Mouse (Mus musculus): Measurements from ENCODE around the gene 2010003K11Rik. TPM values are rescaled to one million over a fixed set of nuclear protein-coding genes. Genes with fewer than 3 reads are reported as not detected.

2010003K11Rik gene
- polyA plus RNA-seq, 1 experiment from 2014 or later = not detected

- no peak overlapping the region for H3K9ac ChIP-seq (ENCODE audit: low read depth, low read length)
- H3K4me1 ChIP-seq (ENCODE audit: control insufficient read depth, insufficient read depth, low read length) = no peaks in the 10 kb centered on the region
- no peak overlapping the region for H3K4me2 ChIP-seq (ENCODE audit: low read length)
- WGBS = 78% methylated on average over 10 of the region's 10 CpGs
- ATAC-seq = no peak
- H3K36me3 ChIP-seq (ENCODE audit: control insufficient read depth, insufficient read depth, low read length) = no peaks in the 10 kb centered on the region
- no peaks in the 10 kb centered on the region for H3K27me3 ChIP-seq (ENCODE audit: control insufficient read depth, insufficient read depth, low read depth, low read length)
- no peak overlapping the region for H3K4me3 ChIP-seq (ENCODE audit: low read depth, low read length)
- no peaks in the 10 kb centered on the region for H3K9me3 ChIP-seq (replicated peaks; ENCODE audit: control insufficient read depth, low read length, poor library complexity, severe bottlenecking)
- no peak overlapping the region for H3K27ac ChIP-seq (ENCODE audit: low read length)
Observed at GRCm38 (mm10) chr19:4491080-4491695, 7.2 kb downstream of the 2010003K11Rik start.

- no peak overlapping the region for H3K4me3 ChIP-seq (ENCODE audit: low read depth, low read length)
- no peaks in the 10 kb centered on the region for H3K4me1 ChIP-seq (ENCODE audit: control insufficient read depth, insufficient read depth, low read length)
- H3K9ac ChIP-seq (ENCODE audit: low read depth, low read length) = no peak overlapping the region
- no peak for ATAC-seq
- no peak overlapping the region for H3K27ac ChIP-seq (ENCODE audit: low read length)
- 63% methylated on average over 2 of the region's 2 CpGs for WGBS
- no peaks in the 10 kb centered on the region for H3K27me3 ChIP-seq (ENCODE audit: control insufficient read depth, insufficient read depth, low read depth, low read length)
- H3K4me2 ChIP-seq (ENCODE audit: low read length) = no peak overlapping the region
- H3K36me3 ChIP-seq (ENCODE audit: control insufficient read depth, insufficient read depth, low read length) = no peaks in the 10 kb centered on the region
- H3K9me3 ChIP-seq (replicated peaks; ENCODE audit: control insufficient read depth, low read length, poor library complexity, severe bottlenecking) = no peaks in the 10 kb centered on the region
Observed at GRCm38 (mm10) chr19:4487877-4488276, 10.5 kb downstream of the 2010003K11Rik start.

- H3K4me1 ChIP-seq (ENCODE audit: control insufficient read depth, insufficient read depth, low read length) = no peaks in the 10 kb centered on the region
- H3K36me3 ChIP-seq (ENCODE audit: control insufficient read depth, insufficient read depth, low read length) = no peaks in the 10 kb centered on the region
- H3K27ac ChIP-seq (ENCODE audit: low read length) = no peak overlapping the region
- ATAC-seq = no peak
- H3K4me2 ChIP-seq (ENCODE audit: low read length) = no peak overlapping the region
- no peak overlapping the region for H3K9ac ChIP-seq (ENCODE audit: low read depth, low read length)
- WGBS = 60% methylated on average over 5 of the region's 5 CpGs
- no peak overlapping the region for H3K4me3 ChIP-seq (ENCODE audit: low read depth, low read length)
- H3K9me3 ChIP-seq (replicated peaks; ENCODE audit: control insufficient read depth, low read length, poor library complexity, severe bottlenecking) = no peaks in the 10 kb centered on the region
- no peaks in the 10 kb centered on the region for H3K27me3 ChIP-seq (ENCODE audit: control insufficient read depth, insufficient read depth, low read depth, low read length)
Observed at GRCm38 (mm10) chr19:4485006-4485405, 13.4 kb downstream of the 2010003K11Rik start.

- no peak overlapping the region for H3K4me3 ChIP-seq (ENCODE audit: low read depth, low read length)
- H3K4me1 ChIP-seq (ENCODE audit: control insufficient read depth, insufficient read depth, low read length) = 0 out of 2 replicates have a peak, but pooled peaks cover 1% of the 10 kb centered on the region
- no peak overlapping the region for H3K4me2 ChIP-seq (ENCODE audit: low read length)
- no peak for ATAC-seq
- H3K9me3 ChIP-seq (replicated peaks; ENCODE audit: control insufficient read depth, low read length, poor library complexity, severe bottlenecking) = no peaks in the 10 kb centered on the region
- no peak overlapping the region for H3K27ac ChIP-seq (ENCODE audit: low read length)
- WGBS = 93% methylated on average over 3 of the region's 3 CpGs
- H3K27me3 ChIP-seq (ENCODE audit: control insufficient read depth, insufficient read depth, low read depth, low read length) = no peaks in the 10 kb centered on the region; the same call in 1 of the 2 replicates
- no peaks in the 10 kb centered on the region for H3K36me3 ChIP-seq (ENCODE audit: control insufficient read depth, insufficient read depth, low read length)
- no peak overlapping the region for H3K9ac ChIP-seq (ENCODE audit: low read depth, low read length)
Observed at GRCm38 (mm10) chr19:4482111-4482859, 16.1 kb downstream of the 2010003K11Rik start.

GRCm38 (mm10) chr19:4481326-4481725, 17.1 kb downstream of the 2010003K11Rik start:
- H3K4me2 ChIP-seq (ENCODE audit: low read length) = no peak overlapping the region
- no peak overlapping the region for H3K4me3 ChIP-seq (ENCODE audit: low read depth, low read length)
- no peak overlapping the region for H3K27ac ChIP-seq (ENCODE audit: low read length)
- WGBS = 68% methylated on average over 4 of the region's 4 CpGs
- H3K27me3 ChIP-seq (ENCODE audit: control insufficient read depth, insufficient read depth, low read depth, low read length) = no peaks in the 10 kb centered on the region; the same call in 1 of the 2 replicates
- H3K4me1 ChIP-seq (ENCODE audit: control insufficient read depth, insufficient read depth, low read length) = peaks cover 4% of the 10 kb centered on the region; the same call in 1 of the 2 replicates
- no peak for ATAC-seq
- H3K9me3 ChIP-seq (replicated peaks; ENCODE audit: control insufficient read depth, low read length, poor library complexity, severe bottlenecking) = no peaks in the 10 kb centered on the region
- no peak overlapping the region for H3K9ac ChIP-seq (ENCODE audit: low read depth, low read length)
- H3K36me3 ChIP-seq (ENCODE audit: control insufficient read depth, insufficient read depth, low read length) = no peaks in the 10 kb centered on the region

- Histone ChIP-seq H3K27me3 (ENCODE audit: control insufficient read depth, insufficient read depth, low read depth, low read length) (peaks cover 7% of the 10 kb centered on the region), H3K27ac (ENCODE audit: low read length) (no peak overlapping the region), H3K4me1 (ENCODE audit: control insufficient read depth, insufficient read depth, low read length) (peaks cover 4% of the 10 kb centered on the region; the same call in 1 of the 2 replicates), H3K9me3 (replicated peaks; ENCODE audit: control insufficient read depth, low read length, poor library complexity, severe bottlenecking) (no peaks in the 10 kb centered on the region), H3K36me3 (ENCODE audit: control insufficient read depth, insufficient read depth, low read length) (no peaks in the 10 kb centered on the region), H3K4me2 (ENCODE audit: low read length) (no peak overlapping the region), H3K4me3 (ENCODE audit: low read depth, low read length) (no peak overlapping the region), H3K9ac (ENCODE audit: low read depth, low read length) (no peak overlapping the region)
- 81% methylated on average over 2 of the region's 2 CpGs for WGBS
- no peak for ATAC-seq
Observed at GRCm38 (mm10) chr19:4480041-4480440, 18.3 kb downstream of the 2010003K11Rik start.

- H3K27me3 ChIP-seq (ENCODE audit: control insufficient read depth, insufficient read depth, low read depth, low read length) = peaks cover 7% of the 10 kb centered on the region
- H3K4me2 ChIP-seq (ENCODE audit: low read length) = no peak overlapping the region
- WGBS = 33% methylated on average over 1 of the region's 1 CpGs
- H3K27ac ChIP-seq (ENCODE audit: low read length) = no peak overlapping the region
- no peaks in the 10 kb centered on the region for H3K36me3 ChIP-seq (ENCODE audit: control insufficient read depth, insufficient read depth, low read length)
- no peak overlapping the region for H3K4me3 ChIP-seq (ENCODE audit: low read depth, low read length)
- H3K4me1 ChIP-seq (ENCODE audit: control insufficient read depth, insufficient read depth, low read length) = peaks cover 4% of the 10 kb centered on the region; the same call in 1 of the 2 replicates
- no peak overlapping the region for H3K9ac ChIP-seq (ENCODE audit: low read depth, low read length)
- H3K9me3 ChIP-seq (replicated peaks; ENCODE audit: control insufficient read depth, low read length, poor library complexity, severe bottlenecking) = no peaks in the 10 kb centered on the region
- ATAC-seq = no peak
Observed at GRCm38 (mm10) chr19:4478190-4478516, 20.2 kb downstream of the 2010003K11Rik start.

GRCm38 (mm10) chr19:4477345-4478189, 20.8 kb downstream of the 2010003K11Rik start, which contains the start of gene Syt12:
TSS of gene Syt12 (minus strand) at chr19:4477447.
- ATAC-seq = no peak

More at GRCm38 (mm10) chr19:4477345-4478189, 20.8 kb downstream of the 2010003K11Rik start, which contains the start of gene Syt12:
- peaks cover 7% of the 10 kb centered on the region for H3K27me3 ChIP-seq (ENCODE audit: control insufficient read depth, insufficient read depth, low read depth, low read length)
- H3K36me3 ChIP-seq (ENCODE audit: control insufficient read depth, insufficient read depth, low read length) = no peaks in the 10 kb centered on the region
- peaks cover 4% of the 10 kb centered on the region; the same call in 1 of the 2 replicates for H3K4me1 ChIP-seq (ENCODE audit: control insufficient read depth, insufficient read depth, low read length)
- 29% methylated on average over 21 of the region's 21 CpGs for WGBS
- H3K9me3 ChIP-seq (replicated peaks; ENCODE audit: control insufficient read depth, low read length, poor library complexity, severe bottlenecking) = no peaks in the 10 kb centered on the region
- 0 out of 2 replicates have a peak within 1 kb of the TSS, but pooled peaks have one; percentile 24 for H3K27ac ChIP-seq (ENCODE audit: low read length)
- peak within 1 kb of the TSS; percentile 56 for H3K4me3 ChIP-seq (ENCODE audit: low read depth, low read length)
- peak within 1 kb of the TSS; percentile 97 for H3K4me2 ChIP-seq (ENCODE audit: low read length)
- peak within 1 kb of the TSS; percentile 74 for H3K9ac ChIP-seq (ENCODE audit: low read depth, low read length)
